Mouse (Mus musculus) liver, embryonic 14.5 days (tissue): ENCODE measurements around the gene Plekha1. TPM values are rescaled to one million over a fixed set of nuclear protein-coding genes. Genes with fewer than 3 reads are reported as not detected.

Experiments used
- ATAC-seq: fragments of 200-750 bp; cut with Nextera tagmentation; 2 replicates; pipeline ENCODE4 v1.8.0; 2017; ENCODE audit warnings: moderate number of reproducible peaks, mild to moderate bottlenecking, moderate library complexity; ENCODE audit not compliant: insufficient read depth
- DNase-seq, 3 experiments: peaks; one replicate each; pipeline ENCODE4 v3.0.0-alpha.2; 2012 to 2013; ENCODE audit warnings: low read depth in 3 of 3, low spot score in 3 of 3
- H3K27ac ChIP-seq: fragments of 300-500 bp; sonication (generic); 2 replicates; pipeline ENCODE4 v1.5.1; 2014; ENCODE audit warnings: moderate library complexity, mild to moderate bottlenecking, control low read depth, inconsistent platforms
- H3K27me3 ChIP-seq: fragments of 300-500 bp; sonication (generic); 2 replicates; pipeline ENCODE4 v1.6.1; 2014; ENCODE audit warnings: mild to moderate bottlenecking, low read length, moderate library complexity; ENCODE audit not compliant: control insufficient read depth, insufficient read depth
- H3K36me3 ChIP-seq: fragments of 300-500 bp; sonication (generic); replicated peaks from 2 replicates; pipeline ENCODE4 v1.6.1; 2014; ENCODE audit warnings: low read depth; ENCODE audit not compliant: control insufficient read depth, insufficient read depth
- H3K4me1 ChIP-seq, 2 experiments: fragments of 200-500 bp in 1 of 2; fragments of 300-500 bp in 1 of 2; sonication (generic) in 1 of 2; replicated peaks; 2 replicates each; pipeline ENCODE4 v1.6.1; 2012 to 2014; ENCODE audit warnings: antibody characterized with exemption in 1 of 2, inconsistent platforms in 1 of 2, low read length in 1 of 2; ENCODE audit not compliant: control insufficient read depth in 2 of 2, insufficient read depth in 2 of 2
- H3K4me2 ChIP-seq: fragments of 300-500 bp; sonication (generic); 2 replicates; pipeline ENCODE4 v1.6.1; 2014; ENCODE audit warnings: low read depth, mild to moderate bottlenecking, control low read depth, moderate library complexity
- H3K4me3 ChIP-seq, 2 experiments: fragments of 200-500 bp in 1 of 2; fragments of 300-500 bp in 1 of 2; sonication (generic) in 1 of 2; 2 replicates each; pipeline ENCODE4 v1.5.1; 2012 to 2014; ENCODE audit warnings: low read depth in 2 of 2, low read length in 2 of 2, mild to moderate bottlenecking in 2 of 2, control low read depth in 1 of 2, inconsistent platforms in 1 of 2, moderate library complexity in 1 of 2; ENCODE audit not compliant: insufficient read depth in 1 of 2
- H3K9ac ChIP-seq: fragments of 300-500 bp; sonication (generic); replicated peaks from 2 replicates; pipeline ENCODE4 v1.6.1; 2014; ENCODE audit warnings: mild to moderate bottlenecking, control low read depth, moderate library complexity
- H3K9me3 ChIP-seq: fragments of 300-500 bp; sonication (generic); 2 replicates; pipeline ENCODE4 v1.6.1; 2016; ENCODE audit warnings: low read length, mixed read lengths; ENCODE audit not compliant: control insufficient read depth
- CTCF ChIP-seq: IDR thresholded peaks from 2 replicates; pipeline ENCODE4 v1.5.1; 2016; ENCODE audit warnings: antibody characterized with exemption, low read depth, control low read depth
- EP300 ChIP-seq: IDR thresholded peaks from 2 replicates; pipeline ENCODE4 v1.6.1; 2016; ENCODE audit warnings: antibody characterized with exemption, low read depth
- WGBS: fragments of 180-500 bp; shearing (Covaris S2); extraction: QIAGEN DNeasy Blood & Tissue Kit; methylation state at CpG from one replicate; pipeline ENCODE4 v1.1.7; 2014; ENCODE audit not compliant: insufficient replicate concordance; 5-methylcytosine and 5-hydroxymethylcytosine counted together
- polyA plus RNA-seq, 2 experiments: library from polyadenylated mRNA; depleted of rRNA in 1 of 2; stranded (reverse) in 1 of 2; unstranded in 1 of 2; fragments of >200 nt; fragmentation: Nextera tagmentation in 1 of 2; extraction: Ambion mirVana in 1 of 2; gene quantifications; 2 replicates each; pipeline versions ENCODE4 v1.2.1 to v1.2.3; 2012 to 2014

The Plekha1 gene
- polyA plus RNA-seq, 2 experiments, result 5.0 to 7.1 TPM

- no peak for DNase-seq
- Histone ChIP-seq H3K9ac (no peak overlapping the region), H3K36me3 (no peaks in the 10 kb centered on the region), H3K4me3 (no peak overlapping the region), H3K27me3 (peaks cover 24% of the 10 kb centered on the region), H3K9me3 (no peaks in the 10 kb centered on the region), H3K27ac (no peak overlapping the region), H3K4me2 (no peak overlapping the region), H3K4me1 (no peaks in the 10 kb centered on the region)
- ATAC-seq, result no peak
- no peak for TF ChIP-seq EP300
- TF ChIP-seq CTCF, result no peak
- WGBS, result 43% methylated on average over 3 of the region's 3 CpGs
Observed at GRCm38 (mm10) chr7:130867256-130867655, 1.7 kb downstream of the Plekha1 start.

DNA sequence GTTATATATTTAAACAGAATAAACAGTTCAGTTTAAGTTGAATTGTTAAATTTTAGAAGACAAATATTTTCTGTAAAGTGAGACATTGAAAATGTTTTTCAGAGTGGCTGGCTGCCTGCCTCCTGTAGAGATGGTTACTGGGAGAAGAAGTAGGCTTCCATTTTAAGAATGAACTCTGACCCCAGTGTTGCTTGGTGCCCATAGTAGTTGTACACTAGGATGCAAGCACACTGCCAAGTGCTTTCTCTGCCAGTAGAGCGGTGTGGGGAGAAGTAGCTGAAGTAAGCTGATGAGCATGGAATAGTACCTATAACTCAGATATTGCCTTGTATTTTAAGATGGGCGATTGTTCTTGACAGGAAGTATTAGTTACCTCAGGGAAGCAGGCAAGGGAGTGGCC is 18.6 kb downstream of the Plekha1 start:
- Histone ChIP-seq H3K27me3 (no peaks in the 10 kb centered on the region), H3K4me2 (no peak overlapping the region), H3K9me3 (no peaks in the 10 kb centered on the region), H3K27ac (no peak overlapping the region), H3K36me3 (no peaks in the 10 kb centered on the region), H3K9ac (no peak overlapping the region), H3K4me1 (no peaks in the 10 kb centered on the region), H3K4me3 (no peak overlapping the region)
- DNase-seq, result no peak
- 60% methylated on average over 2 of the region's 2 CpGs for WGBS
- ATAC-seq, result no peak
- TF ChIP-seq EP300 (no peak), CTCF (no peak)

GRCm38 (mm10) chr7:130886246-130886645 is 20.7 kb downstream of the Plekha1 start:
- Histone ChIP-seq H3K9ac (no peak overlapping the region), H3K9me3 (no peaks in the 10 kb centered on the region), H3K27ac (no peak overlapping the region), H3K4me1 (no peaks in the 10 kb centered on the region), H3K27me3 (no peaks in the 10 kb centered on the region), H3K36me3 (no peaks in the 10 kb centered on the region), H3K4me3 (no peak overlapping the region), H3K4me2 (no peak overlapping the region)
- WGBS, result 34% methylated on average over 3 of the region's 3 CpGs
- no peak for TF ChIP-seq EP300
- ATAC-seq (no peak), DNase-seq (no peak)

GRCm38 (mm10) chr7:130887946-130888345 is 22.4 kb downstream of the Plekha1 start:
- no peak overlapping the region for H3K4me3 ChIP-seq
- no peak overlapping the region for H3K9ac ChIP-seq
- no peaks in the 10 kb centered on the region for H3K4me1 ChIP-seq
- TF ChIP-seq EP300 (no peak), CTCF (no peak)
- DNase-seq (no peak), ATAC-seq (no peak)
- H3K4me2 ChIP-seq, result no peak overlapping the region
- H3K27ac ChIP-seq, result no peak overlapping the region
- no peaks in the 10 kb centered on the region for H3K27me3 ChIP-seq
- H3K36me3 ChIP-seq, result no peaks in the 10 kb centered on the region
- no peaks in the 10 kb centered on the region for H3K9me3 ChIP-seq
- 46% methylated on average over 3 of the region's 3 CpGs for WGBS

DNA sequence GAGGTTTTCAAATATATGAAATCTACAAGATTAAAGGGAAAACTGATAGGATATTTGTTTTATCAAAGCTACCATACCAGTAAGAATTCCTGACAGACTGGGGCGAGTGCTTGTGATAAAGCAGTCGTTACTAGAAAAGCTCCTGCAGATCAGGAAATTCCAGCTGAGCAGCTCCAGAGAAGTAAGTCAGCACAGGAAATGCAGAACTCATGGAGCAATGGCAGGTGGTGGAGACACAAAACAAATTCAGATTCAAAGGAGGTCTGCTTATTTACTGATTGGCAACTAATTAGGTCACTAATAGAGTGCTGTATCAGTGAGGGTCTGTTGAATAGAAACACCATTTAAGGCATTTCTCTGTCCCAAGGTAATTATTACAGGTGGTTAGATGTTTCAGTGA is 25.3 kb downstream of the Plekha1 start:
- no peak for TF ChIP-seq EP300
- no peak for TF ChIP-seq CTCF
- H3K27ac ChIP-seq, result no peak overlapping the region
- H3K9me3 ChIP-seq, result no peaks in the 10 kb centered on the region
- H3K9ac ChIP-seq, result no peak overlapping the region
- no peak for ATAC-seq
- H3K4me3 ChIP-seq, result no peak overlapping the region
- H3K36me3 ChIP-seq, result no peaks in the 10 kb centered on the region
- H3K4me2 ChIP-seq, result no peak overlapping the region
- DNase-seq, result no peak
- WGBS, result 32% methylated on average over 2 of the region's 2 CpGs
- no peaks in the 10 kb centered on the region for H3K4me1 ChIP-seq
- no peaks in the 10 kb centered on the region for H3K27me3 ChIP-seq
